Mouse (Mus musculus) megakaryocyte-erythroid progenitor cell, adult 5-6 weeks (primary cell): ENCODE measurements around the gene Mst1r. TPM values are rescaled to one million over a fixed set of nuclear protein-coding genes. Genes with fewer than 3 reads are reported as not detected.

Experiments
- ATAC-seq: replicated peaks from 2 replicates; pipeline ENCODE4 v1.8.0; 2016; ENCODE audit warnings: mild to moderate bottlenecking, inconsistent platforms; ENCODE audit not compliant: severe bottlenecking, poor library complexity, low FRiP score, low TSS enrichment
- total RNA-seq, 2 experiments: library from RNA; stranded (forward) in 1 of 2; stranded (reverse) in 1 of 2; fragments of 200-1000, 215-1000 nt in 1 of 2; fragments of >200 nt in 1 of 2; fragmentation: Nextera tagmentation in 1 of 2; gene quantifications; 2 replicates each; pipeline ENCODE4 v1.2.3; 2014 to 2017

Gene Mst1r
- total RNA-seq, 2 experiments from 2014 or later = not detected

DNA sequence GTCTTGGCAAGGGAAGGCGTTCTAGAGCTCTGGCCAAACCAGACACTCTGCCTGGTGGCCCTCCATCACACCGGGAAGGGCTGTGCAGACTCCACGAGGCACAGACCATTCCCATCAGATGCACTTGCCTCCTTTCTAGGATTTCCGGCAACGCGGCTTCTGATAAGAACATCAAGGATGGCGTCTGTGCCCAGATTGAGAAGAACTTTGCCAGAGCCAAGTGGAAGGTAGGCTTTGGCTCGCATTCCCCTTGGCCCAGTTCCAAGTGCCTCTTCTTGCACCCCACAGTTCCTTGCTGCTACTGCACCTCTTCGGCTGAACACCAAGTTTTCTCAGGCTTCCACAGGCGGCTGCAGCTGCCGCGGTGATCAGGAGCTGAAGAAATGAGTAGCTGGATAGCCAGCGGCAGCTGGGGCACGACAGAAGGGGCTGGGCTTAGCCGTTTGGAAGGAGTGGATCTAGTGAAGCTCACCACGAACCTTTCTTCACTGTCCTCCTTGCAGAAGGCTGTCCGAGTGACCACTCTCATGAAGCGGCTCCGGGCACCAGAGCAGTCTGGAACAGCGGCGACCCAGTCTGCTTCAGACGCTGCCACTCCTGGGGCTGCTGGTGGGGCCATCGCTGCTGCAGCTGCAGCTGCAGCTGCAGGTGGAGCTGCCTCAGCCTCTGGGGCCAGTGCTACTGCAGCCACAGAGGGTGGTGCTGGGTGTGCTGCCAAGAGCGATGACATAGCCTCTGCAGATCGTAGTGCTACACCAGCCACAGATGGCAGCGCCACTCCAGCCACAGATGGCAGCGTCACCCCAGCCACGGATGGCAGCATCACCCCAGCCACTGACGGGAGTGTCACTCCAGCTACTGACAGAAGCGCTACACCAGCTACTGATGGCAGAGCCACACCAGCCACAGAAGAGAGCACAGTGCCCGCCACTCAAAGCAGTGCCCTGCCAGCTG lies 40.8 kb downstream of the Mst1r start:
- peak; percentile 60 for ATAC-seq

DNA sequence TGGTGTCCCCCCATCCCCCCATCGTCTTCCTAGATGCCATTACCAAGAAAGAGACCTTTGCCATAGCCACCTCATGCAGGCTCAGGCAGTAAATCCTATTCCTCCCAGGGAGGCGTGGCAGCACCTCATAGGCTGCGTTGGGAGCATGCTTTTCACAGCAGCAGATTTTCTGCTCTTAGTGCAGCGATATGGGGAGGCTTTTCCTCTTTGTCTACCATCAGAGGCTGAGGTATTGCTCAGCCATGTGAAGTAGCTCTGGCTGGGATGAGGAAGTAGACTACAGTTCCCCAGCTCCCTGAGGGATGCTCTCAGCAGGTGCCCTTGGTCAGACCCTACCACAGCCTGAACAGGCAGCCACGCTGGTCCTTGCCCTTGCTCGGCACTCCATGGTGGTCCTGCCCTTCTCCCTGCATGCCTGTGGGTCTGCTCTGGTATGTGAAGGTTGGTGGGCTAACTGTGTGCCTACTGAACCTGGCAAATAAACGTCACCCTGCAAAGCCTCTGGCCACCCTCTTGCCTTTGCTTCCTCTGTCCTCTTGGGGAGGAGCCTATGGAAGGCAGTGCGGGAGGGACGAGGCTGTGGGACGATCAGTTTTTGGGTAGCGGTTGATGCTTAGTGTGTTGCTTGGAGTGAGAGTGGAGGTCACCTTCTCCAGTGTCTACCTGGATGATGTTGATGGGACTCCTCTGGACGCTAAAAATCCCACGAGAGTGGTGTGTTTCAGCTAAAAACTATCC lies 42.7 kb downstream of the Mst1r start:
- no peak for ATAC-seq

DNA sequence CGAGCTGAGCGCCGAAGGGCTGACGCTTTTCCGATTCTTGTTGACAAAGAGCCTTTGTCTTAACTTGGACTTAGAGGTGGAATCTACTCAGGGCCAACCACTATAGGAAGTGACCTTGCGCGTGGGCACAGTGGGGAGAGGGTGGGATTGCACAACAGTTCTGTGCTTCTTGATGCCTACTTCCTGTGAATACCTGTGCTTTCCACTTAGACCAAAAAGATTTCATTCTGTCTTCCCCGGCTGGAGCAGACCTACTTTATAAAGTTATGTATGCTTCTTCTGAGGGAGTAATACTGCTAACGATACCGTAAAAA lies 43.2 kb downstream of the Mst1r start, which contains the start of gene Traip:
Gene Traip, plus strand, starts transcription at position 215 of the 314 bp plus-strand sequence.
- ATAC-seq = no peak

DNA sequence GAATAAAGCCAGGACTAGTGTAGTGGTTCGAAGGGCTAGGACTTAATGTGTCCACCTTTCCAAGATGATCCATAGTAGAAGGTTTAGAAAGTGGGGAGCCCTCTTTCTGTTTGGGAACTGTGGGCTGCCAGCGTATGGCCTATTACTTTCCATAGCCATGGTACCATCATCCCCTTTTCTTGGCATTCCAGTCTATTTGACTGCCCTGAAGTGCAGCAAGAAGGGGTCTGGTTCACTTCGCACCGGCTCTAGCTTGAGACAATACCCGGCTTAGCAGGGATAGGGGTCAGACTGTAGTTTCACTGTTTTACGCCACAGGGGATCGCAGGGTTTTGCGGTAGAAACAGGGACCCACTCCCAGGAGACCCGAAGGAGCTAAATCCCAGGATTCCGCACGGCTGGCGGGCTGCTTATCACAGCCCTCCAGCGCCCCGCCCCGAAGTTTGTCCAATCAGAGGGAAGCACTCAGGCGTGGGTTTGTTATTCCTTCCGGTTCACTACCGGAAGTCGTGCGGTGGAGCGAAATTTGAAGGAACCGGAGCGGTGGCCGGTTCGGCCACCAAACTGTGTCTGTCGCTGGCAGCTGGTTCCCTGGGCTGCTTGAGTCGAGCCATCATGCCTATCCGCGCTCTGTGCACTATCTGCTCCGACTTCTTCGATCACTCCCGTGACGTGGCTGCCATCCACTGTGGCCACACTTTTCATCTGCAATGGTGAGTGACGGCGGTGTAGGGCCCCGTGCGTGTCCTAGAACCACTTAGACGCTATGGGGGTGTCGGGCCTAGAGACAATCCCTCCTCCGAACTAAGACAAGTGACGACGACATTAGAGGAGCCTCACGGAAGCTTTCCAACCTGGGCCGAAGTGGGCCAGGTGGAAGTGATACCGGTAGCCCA lies 44.0 kb downstream of the Mst1r start:
- ATAC-seq = peak; percentile 83

DNA sequence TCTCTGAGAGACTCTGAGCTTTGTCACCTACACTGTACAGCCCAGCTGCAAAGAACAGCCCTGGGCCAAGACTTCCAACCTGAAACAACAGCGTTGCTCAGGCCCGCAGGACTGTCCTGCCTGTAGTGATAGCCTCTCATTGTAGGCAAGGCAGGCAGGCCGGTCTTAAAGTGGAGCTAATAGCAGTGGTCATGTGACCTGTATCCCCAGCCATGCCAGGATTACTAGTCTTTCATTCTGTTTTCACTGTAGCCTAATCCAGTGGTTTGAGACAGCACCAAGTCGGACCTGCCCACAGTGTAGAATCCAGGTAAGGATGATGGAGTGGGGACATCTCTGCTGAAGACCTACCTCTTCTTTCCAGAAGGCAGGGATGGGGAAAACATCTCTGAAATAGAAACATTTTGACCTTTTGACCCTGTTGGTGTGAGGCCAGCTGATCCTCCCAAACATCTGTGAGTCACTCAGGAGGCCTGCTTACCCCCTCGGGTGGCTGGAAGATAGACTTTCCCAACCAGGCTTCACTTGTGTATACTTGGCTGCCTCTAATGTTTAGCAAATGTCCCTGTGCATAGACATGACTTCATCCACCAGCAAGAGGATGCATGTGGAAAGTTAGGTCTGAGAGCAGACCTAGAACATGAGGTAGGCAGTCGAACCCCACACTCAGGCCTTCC lies 49.1 kb downstream of the Mst1r start:
- no peak for ATAC-seq

DNA sequence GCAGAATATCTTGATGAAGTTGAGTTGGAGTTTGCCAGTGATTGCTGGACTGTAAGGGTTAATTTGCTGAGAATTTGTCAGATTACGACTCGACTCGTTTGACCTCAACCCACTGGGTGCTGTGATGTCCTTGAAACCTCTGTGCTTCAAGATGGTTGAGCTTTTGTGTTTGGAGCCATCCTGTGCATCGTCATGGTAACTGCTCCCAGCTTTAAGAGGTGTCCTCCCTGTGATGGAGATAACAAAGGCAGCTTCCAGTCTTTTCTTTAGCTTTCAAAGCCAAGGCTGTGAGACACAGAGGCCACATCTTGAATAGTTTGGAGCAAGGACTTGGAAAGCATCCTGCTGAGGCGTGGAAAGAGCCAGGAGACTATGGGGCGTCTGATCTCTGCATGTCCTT lies 50.5 kb downstream of the Mst1r start:
- ATAC-seq = no peak

DNA sequence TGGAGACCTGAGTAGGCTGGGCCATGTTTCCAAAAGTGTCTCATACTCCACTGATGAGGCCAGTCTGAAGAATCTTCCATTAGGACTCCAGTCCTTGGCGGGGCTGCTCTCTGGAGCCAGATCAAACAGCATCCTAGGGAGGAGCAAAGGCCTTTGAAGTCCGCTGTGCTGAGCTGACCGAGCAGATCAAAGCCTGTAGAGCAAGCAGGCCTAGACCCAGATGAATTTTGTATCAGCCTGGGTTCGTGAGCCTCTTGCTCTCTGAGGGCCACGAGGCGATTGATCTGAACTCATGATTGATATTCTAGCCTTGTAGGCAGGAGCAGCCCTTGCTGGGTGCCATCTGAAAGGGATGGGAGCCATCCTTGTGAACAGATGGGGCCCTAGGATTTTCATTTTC lies 53.2 kb downstream of the Mst1r start:
- ATAC-seq = no peak

DNA sequence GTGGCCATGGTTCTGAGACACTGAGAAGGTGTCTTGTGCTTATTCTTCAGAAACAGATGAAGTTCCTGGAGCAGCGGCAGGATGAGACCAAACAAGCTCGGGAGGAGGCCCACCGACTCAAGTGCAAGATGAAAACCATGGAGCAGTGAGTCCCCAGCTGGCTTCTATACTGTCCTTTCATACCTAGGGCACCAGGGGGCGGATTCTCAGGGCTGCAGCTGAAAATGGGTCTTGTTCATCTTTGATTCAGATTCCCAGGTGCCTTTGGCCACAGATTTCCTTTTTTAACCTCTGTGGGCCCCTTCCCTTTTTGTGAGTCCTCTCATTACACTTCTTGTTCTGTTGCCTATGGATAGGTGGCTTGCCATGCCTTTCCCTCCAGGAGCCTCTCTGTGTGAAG lies 54.3 kb downstream of the Mst1r start:
- no peak for ATAC-seq

DNA sequence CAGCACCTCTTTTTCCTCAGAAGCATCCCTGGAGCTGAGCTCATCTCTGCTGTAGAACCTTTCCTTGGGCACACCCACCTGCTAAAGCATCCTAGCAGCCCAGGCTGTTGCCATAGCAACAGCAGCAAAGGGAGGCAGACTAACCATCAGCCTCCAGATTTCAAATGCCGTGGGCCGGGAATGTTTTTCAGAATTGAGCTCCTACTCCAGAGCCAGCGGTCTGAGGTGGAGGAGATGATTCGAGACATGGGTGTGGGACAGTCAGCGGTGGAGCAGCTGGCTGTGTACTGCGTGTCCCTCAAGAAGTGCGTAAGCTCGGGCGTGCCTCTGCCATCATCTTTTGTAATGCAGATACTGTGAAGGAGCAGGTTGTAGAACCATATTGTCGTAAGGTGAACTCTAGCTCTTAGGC lies 54.7 kb downstream of the Mst1r start:
- ATAC-seq = no peak

DNA sequence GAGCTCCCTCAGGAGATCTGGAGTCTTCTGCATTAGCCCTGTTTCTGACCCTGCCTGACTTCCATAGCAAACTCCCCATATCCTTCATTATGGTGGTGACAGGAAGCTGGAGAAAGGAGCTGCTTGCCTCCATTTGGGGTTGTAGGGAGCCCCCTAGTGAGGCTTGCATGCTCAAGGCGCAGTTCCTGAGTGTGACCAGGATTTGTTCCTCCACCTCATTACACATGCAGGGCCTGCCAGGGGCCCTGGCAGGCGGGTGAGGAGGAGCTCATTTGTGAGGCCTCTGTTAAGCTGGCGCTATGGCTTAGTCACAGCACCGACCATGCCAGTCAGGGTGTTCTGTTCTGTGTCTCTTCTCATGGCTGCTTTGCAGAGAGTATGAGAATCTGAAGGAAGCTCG lies 55.2 kb downstream of the Mst1r start:
- ATAC-seq = no peak

DNA sequence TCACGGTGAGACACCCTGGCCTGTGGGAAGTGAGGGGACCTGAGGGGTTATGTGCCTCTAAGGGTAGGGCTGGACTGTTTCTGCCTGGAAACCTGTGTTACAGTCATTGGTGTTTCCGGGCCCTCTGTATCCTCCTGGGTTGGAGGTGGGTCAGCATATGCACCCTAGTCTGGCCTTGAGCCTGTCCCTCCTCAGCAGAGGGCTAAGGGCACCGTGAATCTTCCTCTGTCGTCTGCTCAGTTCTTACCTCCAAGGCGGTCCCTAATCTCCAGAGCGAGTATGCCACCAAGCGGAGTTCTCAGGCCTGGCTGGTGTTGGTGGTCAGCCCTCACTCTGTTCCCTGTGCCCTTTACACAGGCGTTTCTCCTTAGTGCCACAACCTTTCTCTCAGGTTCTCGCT lies 56.2 kb downstream of the Mst1r start:
- ATAC-seq = no peak

DNA sequence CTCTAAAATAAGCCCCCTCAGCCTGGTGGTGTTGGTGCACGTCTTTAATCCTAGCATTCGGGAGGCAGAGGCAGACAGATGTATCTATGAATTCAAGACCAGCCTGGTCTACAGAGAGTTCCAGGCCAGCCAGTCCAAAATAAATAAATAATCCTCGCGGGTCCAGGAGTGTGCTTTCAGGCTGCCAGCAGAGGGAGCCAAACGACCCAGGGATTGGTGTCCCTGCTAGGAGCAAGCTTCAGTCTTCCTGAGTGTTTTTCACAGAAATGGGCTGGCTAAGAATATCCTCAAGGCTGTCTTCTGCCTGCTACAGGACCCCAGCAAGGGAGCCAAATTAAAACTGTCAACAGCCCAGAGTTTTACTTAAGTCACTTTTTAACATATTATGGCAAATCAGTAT lies 57.0 kb downstream of the Mst1r start:
- peak; percentile 48; the same call in 1 of the 2 replicates for ATAC-seq

DNA sequence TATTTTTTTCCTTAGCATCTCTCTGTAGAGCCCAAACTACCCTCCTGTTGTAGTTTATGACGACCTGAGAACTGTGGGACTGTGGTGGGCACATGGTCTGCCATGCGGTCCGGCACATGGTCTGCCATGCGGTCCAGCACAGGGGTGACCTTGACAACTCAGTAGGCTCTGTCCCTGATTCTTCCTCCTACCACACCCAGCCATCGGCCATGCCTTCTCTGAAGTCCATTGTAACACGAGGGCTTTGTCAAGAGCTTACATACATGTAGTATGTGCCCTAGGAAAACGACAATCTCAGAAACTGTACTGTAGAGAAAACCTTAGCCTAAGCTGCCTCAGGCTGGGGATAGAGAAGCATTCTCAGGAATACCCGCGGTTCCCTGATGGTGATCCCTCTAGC lies 58.0 kb downstream of the Mst1r start:
- no peak for ATAC-seq

DNA sequence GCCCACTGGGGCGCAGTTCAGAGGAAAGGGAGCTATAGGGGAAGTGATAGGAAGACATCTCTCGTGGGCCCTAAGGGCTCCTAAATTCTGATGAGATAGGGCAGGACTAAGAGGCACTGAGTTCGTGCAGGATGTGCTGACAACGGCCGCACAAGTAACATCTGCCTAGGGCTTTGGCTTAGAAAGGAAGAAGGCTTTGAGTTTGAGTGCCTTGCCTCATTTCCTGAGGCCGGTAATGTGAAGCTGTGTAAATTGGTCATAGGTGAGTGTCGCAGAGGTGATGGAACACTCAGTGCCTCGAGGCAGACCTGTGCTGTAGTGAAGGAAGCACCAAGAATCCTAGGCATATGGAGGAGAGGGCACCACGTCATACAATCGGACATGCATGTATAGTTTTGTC lies 60.0 kb downstream of the Mst1r start:
- ATAC-seq = no peak

DNA sequence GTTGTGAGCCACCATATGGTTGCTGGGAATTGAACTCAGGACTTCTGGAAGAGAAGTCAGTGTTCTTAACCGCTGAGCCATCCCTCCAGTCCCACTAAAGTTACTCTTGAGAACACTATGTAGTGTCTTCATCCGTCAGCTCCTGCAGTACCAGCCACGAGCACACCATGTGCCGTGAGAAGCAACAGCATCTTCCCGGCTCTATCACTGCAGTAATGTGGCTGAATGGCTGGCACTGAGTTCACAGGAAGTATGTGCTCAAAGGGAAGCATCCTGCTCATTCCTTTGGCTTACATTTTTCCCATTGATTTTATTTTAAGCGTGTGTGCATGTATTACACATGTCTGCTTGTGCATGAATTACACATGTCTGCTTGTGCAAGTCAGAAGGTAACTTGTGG lies 60.8 kb downstream of the Mst1r start:
- ATAC-seq = no peak

DNA sequence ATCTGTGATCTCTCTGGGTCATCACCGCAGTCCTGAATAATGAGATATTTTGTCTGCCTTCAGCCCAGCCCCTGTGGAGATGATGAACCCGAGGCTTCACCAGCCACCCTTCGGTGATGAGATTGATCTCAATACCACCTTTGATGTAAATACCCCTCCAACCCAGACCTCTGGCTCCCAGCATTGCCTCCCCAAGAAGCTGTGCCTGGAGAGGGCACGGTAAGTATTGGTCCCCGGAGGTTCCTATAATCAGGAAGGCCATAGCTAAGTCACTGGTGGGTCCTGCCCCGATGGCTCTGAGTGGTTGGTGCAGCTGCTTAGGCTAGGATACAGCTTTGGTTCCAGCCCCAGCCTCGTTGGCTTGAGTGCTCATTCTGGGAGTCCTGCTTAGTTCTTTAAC lies 61.9 kb downstream of the Mst1r start:
- no peak for ATAC-seq
